Mouse (Mus musculus) E14TG2a.4 (cell line): ENCODE data around the gene Eif6.

Source experiments
- CTCF ChIP-seq: conservative IDR thresholded peaks from 2 replicates; pipeline ENCODE4 v1.5.1; 2014; ENCODE audit warnings: low read length
- NANOG ChIP-seq: IDR thresholded peaks from 2 replicates; pipeline ENCODE4 v1.6.1; 2014; ENCODE audit warnings: borderline replicate concordance, low read length, mixed read lengths
- POU5F1 ChIP-seq: IDR thresholded peaks from 2 replicates; pipeline ENCODE4 v1.6.1; 2014; ENCODE audit warnings: low read length, borderline replicate concordance

DNA sequence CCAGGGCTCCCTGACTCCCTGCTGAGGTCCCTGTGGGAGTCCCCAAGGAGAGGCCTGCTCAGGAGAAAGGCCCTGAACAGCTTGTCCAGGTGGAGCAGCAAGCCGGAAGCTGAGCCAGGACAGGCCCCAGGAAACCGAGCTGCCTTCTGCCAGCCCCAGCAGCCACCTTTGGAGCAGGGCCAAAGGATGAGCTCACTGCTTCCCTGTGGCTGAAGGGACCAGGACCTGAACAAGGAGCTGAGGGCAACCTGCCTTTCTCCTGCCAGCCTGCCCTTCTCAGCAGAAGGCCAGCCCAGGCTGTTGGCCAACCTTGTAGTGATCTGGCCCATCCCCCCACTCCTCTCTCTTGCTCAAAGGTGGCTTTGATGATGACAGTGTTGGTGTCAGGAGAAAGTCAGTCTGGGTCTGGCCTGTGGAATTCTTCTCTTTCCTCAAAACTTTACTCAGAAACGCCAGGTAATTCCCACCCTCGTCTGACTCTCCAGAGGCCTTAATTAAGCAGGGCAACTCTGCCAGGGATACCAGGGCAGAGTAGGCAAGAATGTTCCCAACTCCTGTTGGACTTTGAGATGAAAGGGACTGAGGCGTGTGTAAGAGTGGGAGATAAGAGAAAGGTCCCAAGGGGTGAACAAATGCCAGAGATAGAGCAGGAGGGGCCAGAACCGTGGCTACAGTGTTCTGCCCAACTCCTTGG, 21.3 kb downstream of the Eif6 start:
- TF ChIP-seq CTCF: no peak
- no peak for TF ChIP-seq POU5F1
- TF ChIP-seq NANOG: no peak
